Mouse (Mus musculus): ENCODE results near the gene Aldh1a3.

DNA sequence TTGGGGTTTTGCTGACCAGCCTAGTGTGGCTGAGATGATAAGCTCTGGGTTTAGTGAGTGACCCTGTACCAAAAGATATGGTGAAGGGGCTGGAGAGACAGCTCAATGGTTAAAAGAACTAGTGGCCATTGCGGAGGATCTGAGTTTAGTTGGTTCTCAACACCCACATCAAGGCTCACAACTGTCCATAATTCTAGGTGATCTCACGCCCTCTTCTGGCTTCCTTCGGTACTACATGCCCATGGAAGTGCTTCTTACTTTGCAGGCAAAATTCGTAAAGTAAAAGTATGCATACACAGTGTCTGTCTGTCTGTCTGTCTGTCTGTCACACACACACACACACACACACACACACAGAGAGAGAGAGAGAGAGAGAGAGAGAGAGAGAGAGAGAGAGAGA, 85.0 kb downstream of the Aldh1a3 start:
- TF ChIP-seq CTCF (IDR thresholded peaks at IDR 0.05; ENCODE audit: low read depth, low read length) (peak; percentile 36), POLR2A (IDR thresholded peaks at IDR 0.05; ENCODE audit: extremely low read depth, insufficient read depth, low read length) (no peak)

Measured in liver, adult 2 months (tissue).